Mouse (Mus musculus) cortical plate, adult 2 months (tissue): ENCODE measurements around the gene Lrrc40.

Experiments
- CTCF ChIP-seq: fragments of 200-500 bp; IDR thresholded peaks from 2 replicates; pipeline ENCODE4 v1.5.1; 2011; ENCODE audit warnings: mild to moderate bottlenecking, control low read depth, low read length; ENCODE audit not compliant: insufficient read depth; ENCODE audit errors: extremely low read depth
- POLR2A ChIP-seq: fragments of 200-500 bp; IDR thresholded peaks from 2 replicates; pipeline ENCODE4 v1.6.1; 2011; ENCODE audit warnings: mild to moderate bottlenecking, low read length, control low read depth; ENCODE audit not compliant: insufficient read depth; ENCODE audit errors: extremely low read depth

DNA sequence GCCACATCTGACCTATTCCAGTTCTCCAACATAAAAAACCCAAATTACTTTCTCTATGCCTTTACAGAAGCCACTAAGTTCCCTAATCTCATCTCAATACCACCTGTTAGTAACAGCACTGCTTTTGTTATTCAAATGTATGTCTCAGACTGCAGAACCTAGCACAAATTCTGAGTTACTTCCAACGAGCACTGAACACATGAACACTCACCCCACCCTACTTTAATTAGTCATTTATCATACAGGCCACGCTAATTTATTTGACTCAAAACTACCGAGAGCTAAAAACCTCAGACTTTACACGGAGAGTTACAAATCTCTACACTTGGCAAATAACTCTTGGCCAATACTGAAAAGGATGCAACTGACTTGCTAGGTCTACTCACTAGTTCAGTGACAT lies 4.4 kb upstream of the Lrrc40 start:
- TF ChIP-seq CTCF (no peak), POLR2A (no peak)
